Mouse (Mus musculus): ENCODE data around the gene Kif6. TPM values are rescaled to one million over a fixed set of nuclear protein-coding genes. Genes with fewer than 3 reads are reported as not detected.

Kif6 gene
- total RNA-seq, 2 experiments from 2014 or later: not detected

DNA sequence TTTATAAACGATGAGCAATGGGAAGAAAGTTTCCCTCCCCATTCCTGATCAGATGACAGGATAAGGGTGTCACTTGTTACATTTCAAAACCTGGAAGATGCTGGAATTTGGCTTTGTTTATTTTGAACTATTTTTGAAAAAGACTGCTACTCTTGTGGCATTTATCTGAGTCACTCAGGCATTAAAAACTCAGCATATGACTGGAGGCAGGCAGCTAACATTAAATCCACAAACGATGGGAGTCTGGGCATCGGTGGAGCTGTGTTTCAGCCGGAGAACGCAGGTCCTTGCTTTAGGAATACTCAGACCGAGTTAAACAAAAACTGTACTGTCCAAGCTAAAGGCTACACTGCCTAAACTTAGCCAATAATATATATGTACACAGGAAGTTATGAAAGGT lies 46.7 kb downstream of the Kif6 start:
- DNase-seq (ENCODE audit: low spot score): no peak

DNA sequence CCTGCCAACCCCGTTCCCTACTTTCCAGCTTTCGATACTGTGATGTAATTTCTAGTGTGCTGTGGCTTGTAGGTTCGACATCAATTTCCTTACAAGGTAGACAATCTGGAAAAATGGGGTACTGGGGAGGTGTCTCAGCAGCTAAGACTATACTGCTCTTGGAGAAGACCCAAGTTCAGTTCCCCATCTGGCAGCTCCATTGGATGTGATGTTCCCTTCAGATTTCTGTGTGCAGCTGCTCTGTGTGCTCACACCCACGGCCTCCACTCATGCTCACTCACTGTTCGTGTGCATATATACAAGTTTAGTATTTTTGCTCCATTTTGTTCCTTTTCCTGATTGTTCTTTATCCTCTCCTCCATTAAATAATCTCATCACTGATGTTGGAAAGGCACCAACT lies 51.8 kb downstream of the Kif6 start:
- DNase-seq (ENCODE audit: low spot score): no peak

DNA sequence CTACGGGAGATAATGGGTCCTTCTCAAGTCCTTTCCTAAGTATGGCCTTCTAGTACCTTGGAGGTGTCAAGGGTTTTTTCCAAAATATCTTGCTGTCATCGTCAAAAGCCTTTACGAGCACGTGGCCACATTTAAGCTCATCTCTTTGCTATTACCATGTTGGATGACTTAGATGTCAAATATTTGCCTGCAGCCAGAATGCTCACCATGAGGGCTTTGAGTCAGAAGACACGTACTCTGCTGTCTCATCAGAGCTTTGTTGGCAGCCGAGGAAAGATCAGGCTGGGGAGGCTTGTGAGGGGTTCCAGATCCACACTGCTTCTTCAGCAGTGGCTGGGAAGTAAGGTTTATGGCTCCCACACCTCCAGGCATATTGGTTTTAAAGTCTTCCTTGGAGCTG lies 53.4 kb downstream of the Kif6 start:
- no peak for DNase-seq (ENCODE audit: low spot score)

DNA sequence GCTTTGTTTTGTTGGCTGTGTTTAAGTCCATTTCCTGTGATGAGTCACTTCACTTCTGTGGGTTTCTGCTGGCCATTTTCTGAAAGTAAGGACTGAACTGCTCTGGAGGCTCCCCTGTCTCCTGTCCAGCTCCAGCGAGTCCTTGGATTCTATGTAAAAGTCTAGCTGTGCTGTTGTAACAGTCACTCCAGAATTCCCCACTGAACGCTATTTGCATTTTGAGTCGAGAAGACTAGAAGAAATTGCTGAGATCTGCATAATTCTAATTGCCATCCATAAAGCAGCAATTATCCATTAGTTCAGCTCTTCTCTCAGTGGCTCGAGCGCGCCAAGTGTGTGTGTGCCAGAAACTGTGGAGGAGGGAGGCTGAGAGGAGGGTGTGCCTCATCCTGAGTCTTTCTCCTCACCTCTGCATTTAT lies 57.0 kb downstream of the Kif6 start:
- DNase-seq (ENCODE audit: low spot score): no peak

DNA sequence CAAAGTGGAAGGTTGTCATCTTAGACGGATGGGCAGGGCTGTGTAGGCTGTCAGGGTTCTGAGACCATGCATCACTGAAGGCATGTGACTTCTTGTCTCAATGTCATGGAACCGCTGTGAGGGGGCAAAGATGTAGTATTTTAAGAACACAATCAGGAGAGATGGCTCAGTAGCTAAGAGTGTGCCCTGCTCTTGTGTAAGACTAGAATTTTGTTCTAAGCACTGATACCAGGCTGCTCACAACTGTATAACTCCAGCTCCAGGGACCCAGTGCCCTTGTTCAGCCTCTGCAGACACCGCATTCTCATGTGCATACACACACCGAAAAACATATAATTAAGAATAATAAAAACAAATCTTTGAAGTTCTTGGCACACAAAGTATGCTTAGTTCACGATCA lies 57.5 kb downstream of the Kif6 start:
- no peak for DNase-seq (ENCODE audit: low spot score)

DNA sequence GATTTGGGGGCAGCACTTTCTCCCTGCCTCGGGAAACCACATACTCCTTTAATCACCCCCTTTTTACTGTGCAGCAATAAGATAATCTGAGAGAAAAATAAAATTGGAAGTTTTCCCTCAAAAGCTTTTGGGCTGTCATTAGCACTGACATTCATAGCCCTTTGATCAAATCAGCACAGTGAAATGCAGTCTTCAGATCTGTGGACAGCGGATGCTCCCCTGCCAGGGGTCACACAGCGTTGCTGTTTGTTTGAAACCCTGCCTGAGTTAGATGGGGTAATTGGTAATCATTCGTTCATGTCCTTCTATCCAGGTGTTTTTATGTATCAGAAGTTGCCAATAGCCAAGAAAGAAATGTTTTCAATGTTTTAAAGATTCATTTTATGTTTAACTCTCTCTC lies 60.7 kb downstream of the Kif6 start:
- DNase-seq (ENCODE audit: low spot score): no peak

DNA sequence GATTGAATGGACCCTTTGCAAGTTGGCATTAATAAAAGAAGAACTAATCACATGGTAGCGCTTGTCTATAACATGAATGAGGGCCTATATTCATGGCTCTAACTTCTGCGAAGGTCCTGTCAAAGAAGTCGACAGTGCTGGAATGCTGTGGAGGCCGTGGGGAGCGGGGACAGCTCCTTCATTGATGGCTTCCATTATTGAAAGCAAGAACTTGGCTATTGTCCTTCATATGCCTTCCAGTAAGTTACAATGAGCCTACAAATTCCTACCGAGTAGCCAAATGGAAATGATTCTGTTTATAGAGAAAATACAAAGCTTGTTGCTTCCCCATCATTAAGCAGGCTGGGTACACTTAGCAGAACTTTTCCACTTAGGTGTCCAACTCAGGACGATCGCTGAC lies 66.5 kb downstream of the Kif6 start:
- no peak for DNase-seq (ENCODE audit: low spot score)

DNA sequence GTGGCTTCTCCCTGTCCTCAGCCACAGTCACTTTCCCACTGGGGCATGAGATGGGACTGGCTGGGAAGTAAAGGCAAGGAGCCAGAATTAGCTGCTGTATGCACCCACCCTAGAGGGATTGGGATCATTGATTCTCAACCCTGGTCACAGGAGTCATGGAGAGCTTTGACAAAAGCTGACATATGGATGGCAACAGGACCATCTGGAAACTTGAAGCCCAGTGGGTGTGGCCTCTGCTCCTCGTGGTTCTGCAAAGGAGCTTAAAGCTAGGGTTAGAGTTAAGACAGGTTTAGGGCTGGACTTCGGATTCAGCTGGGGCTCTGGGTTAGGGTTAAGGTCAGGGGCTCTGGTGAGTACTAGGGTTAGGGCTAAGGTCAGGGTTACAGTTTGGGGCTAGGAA lies 69.2 kb downstream of the Kif6 start:
- no peak for DNase-seq (ENCODE audit: low spot score)

DNA sequence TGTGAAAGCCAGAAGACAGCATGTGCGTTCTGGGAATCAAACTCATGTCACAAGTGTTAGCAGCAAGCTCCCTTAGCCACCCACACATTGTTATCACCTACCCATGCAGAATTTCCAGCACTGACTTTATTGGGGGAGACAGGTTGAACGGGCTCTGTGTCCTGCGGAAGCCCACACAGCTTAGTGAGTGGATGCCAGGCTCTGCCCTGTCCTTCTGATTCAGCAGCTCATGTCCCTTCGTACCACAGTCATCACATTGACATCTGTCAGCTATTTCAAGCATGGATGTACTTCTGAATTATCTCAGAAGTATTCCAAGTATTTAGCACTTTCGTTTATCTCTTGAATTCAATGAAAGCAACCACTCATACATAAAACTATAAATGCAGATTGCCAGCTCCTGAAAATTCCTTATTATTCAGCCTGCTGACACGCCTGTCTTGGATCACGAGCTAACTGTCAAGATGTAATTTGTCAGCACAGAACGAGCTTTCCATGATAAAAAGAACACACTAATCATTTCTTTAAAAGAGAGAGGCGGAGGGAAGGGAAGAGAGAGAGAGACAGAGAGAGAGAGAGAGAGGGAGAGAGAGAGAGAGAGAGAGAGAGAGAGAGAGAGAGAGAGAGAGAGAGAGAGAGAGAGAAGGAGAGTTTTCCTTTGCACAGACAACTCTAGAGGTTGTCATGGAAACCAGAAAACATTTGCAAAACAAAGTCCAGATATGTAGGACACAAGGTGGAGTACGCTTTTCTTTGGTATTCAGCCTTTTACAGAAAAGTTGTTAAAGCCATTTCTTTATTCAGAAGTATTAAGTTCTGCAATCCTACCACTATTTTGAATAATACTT lies 75.9 kb downstream of the Kif6 start:
- no peak for DNase-seq (ENCODE audit: low spot score)

DNA sequence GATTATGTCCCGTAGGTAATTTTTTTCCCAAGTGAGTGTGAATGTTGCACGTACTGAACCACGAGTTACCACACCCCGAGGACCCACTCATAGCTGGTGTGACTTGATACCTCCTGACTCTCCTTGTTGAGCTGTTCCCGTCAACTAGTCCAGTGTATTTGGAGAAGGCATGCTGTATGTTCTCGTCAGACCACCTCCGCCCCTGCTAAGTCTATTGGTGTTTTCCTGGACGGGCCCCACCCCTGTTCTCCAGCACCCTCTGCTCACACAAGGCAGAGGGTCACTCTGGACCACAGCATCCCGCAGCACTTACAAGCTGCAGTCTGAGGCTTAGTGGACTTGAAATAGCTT lies 76.5 kb downstream of the Kif6 start:
- peak; percentile 7 for DNase-seq (ENCODE audit: low spot score)

DNA sequence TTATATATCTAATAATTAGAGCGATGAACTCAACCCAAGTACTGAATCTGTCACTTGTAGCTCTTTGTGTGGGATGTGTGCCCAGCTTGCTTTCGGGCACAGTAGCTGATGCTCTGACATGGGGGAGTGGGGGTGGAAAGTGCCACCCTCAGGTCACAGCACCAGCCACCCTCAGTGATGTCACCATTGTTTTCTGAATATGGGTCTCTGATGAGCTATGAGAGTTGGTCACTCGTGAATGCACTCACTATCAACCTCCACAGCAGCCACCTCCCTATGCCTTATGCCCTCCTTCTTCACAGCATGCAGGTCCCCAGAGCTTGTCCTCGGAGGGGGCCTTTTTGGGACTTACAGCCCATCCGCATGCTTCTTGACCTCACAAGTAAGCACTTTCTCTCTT lies 78.3 kb downstream of the Kif6 start:
- DNase-seq (ENCODE audit: low spot score): no peak

DNA sequence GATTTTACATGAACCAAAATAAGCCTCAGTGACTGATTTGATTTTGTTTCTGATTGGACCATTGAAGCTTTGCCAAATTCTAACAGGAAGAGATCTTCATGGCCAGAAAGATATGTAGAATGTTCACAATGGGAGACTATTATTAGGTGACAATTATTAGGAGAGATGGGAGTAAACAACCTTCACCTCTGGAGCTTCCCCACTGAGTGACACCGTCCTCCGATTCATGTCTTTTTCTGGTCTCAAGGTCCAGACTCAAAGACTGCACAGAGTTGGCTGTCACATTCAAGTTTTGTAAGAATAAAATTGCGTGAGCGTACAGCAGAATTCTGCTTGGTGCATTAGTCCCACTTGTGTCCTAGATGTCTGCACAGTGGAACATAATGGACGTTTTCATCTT lies 82.3 kb downstream of the Kif6 start:
- DNase-seq (ENCODE audit: low spot score): no peak

DNA sequence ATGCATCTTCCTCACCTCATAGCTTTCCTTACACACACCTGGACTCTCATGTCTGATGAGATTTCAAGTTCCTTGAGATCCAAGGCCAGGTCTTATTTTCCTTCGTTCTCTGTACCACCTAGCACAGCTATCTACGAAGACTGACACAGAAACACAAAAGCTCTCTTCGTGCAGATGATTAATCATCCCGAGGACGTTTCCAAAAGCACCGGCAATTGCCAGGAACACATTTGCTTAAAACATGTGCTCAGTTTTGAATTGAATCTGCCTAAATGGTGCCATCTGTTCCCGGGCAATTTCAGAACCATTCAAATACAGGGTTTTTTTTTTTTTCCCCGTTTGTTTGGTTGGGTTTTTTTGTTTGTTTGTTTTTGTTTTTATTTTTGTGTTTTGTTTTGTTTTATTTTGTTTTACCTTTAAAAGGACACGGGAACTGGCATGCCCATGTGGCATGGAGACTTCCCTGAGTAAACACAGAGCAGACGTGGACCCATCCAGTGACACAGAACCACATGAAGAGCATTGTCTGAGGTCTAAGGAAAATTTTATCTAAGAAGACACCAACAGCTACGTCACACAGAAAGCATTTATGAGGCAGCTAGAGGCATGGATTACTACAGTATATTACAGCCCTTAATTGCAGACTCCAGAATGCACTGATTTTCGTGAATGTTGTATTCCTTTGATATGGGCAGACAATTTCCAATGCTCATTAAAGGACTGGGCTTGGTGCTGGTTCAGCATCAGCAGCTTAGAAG lies 88.7 kb downstream of the Kif6 start:
- no peak for DNase-seq (ENCODE audit: low spot score)

DNA sequence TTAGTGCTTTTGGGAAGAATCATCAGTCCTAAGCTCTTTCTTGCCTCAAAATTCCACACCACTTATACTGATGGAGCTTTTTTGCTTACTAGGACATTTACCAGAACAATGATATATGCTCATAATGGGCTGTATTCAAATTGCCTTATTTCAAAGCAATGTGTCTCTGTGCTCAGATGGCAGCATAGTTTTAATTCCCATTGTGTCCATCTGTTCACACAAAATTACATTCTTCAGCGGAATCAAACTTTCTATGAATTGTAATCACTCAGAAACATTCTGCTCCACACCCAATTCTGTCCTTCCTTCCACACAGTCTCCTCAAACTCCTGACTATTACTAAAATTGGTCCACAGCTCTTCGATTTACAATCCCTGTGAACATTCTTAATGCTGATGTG lies 94.3 kb downstream of the Kif6 start:
- no peak for DNase-seq (ENCODE audit: low spot score)

DNA sequence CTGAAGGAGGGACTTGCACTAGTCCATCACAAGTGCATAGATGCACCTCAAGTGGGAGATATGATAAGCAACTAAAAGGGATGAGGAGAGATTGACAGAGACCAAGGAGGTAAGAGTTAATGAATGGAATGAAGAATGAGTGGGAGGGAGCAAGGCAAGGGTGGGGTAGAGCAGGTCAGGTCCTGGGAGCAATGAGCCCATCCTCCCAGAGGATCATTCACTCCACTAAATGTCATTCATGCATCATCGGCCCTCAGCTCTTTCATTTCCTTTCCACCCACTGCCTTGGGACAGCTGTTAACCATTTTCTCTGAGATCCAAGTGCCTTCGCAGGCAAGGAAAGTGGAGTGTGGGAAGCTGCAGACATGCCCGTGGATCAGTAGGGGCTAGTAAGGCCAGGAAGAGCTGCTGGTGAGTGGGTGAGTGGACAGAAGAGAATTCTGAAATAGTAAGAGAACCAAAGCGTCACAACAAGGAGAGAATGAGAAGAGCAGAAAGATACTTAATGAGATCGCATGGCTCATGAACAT lies 95.2 kb downstream of the Kif6 start:
- no peak for DNase-seq (ENCODE audit: low spot score)

DNA sequence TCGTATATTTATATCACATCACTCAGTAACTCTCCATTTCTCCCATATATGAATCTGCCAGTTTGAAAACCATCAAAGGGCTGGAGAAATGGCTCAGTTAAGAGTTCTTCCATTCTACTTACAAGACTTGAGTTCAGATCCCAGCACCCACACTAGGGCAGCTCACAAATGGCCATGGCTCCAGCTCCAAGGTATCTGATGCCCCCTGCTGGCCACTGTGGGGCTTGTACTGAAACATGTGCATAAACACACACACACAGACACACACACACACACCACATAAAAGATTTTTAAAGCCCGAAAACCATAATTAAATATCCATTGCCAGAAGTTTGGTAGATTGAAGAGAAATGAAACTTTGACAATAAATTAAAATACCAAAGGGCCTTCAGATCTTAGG lies 111.3 kb downstream of the Kif6 start:
- DNase-seq (ENCODE audit: low spot score): no peak

DNA sequence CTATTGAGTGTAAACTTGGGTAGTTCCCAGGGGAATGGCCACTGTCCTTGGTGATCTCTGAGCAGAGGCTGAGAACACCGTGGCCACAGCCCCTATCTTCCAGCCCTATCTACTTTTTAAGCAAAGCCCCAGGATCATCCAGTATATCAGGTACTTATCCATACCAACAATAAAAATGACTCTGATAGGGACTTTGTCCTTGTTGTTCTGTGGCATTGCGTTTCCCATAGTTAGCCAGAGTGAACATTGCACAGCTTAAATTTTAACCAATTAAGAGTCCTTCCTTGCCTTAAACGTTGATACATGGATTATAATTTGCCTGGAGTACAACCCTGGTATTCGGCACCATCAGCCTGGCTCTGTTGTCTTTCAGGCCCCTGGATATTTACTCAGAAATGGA lies 112.0 kb downstream of the Kif6 start:
- DNase-seq (ENCODE audit: low spot score): no peak

DNA sequence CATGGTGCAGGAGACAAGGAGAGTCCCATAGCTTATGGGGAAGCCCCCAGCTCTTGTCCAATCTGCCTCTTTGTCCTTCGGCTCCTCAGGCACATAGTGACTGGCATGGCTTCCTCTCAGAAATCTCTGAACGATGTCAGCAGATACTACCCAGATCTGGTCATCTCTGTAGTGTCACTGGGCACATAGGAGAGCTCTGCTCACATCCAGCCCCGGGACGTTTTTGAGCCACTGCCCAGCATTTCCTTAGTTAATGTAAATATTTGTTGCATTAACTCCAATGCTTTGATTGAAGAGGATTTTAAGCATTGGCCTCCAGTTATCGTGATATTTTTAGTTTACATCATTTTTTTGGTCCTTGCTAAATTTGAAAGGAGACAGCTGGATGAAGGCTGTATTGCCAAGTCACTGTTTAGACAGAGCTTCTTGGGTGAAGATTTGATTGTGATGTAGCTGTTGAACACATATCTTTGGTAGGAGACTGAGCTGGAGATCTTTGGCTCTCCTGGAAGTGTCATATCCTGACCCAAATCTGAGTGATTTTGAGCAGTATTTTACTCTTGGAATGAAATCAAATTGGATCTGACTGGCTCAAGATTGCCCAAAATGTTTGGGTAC lies 112.6 kb downstream of the Kif6 start:
- DNase-seq (ENCODE audit: low spot score): no peak

DNA sequence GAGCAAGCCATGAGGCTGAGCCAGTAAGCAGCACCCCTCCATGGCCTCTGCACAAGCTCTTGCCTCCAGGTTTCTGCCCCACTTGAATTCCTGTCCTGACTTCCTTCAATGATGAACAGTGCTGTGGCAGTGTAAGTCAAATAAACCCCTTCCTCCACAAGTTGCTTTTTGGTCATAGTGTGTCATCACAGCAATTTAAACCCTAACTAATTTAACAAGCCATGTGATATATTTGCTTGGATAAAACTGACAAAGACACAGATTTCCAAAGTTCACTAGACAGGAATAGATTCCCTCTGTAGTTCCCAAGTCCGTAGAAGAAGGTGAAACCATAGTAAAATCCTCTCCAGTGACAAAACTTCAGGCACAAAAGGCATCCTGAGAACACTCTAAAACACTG lies 114.9 kb downstream of the Kif6 start:
- DNase-seq (ENCODE audit: low spot score): no peak

DNA sequence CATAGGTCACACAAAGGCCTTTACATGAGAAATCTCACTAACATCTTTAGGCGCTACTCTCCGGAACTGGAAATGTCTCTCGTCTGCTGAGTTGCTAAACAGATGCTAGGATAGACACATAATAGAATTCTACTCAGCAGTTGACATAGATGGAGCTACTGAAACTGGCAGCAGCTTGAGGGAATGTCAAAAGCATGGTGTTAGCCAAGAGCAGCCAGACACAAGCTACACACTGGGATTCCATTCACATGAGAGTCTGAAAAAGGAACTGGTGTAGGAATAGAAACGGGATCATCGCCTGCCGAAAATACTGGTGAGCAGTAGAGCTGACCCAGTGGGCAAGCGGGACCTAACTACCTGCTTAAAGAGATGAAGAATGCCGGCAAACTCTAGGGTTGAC lies 117.8 kb downstream of the Kif6 start:
- peak; percentile 32 for DNase-seq (ENCODE audit: low spot score)

DNA sequence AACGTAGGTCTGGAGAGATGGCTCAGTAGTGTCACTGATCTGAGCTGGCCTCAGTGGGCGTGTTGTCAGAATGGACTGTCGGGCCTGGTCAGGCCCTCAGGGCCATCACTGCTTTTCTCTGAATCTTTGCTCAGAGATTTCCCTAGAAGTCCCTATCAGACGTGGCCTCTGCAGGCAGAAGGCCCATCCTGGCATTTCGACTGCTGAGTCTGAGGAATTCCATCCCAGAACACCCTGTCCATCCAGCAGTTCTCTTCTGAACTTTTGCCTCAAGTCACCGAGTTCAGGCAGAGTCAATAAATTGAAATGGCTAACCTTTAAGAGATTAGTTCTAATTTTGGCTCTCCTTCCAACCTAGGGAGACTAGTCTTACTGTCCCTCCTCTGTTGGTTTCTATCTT lies 119.1 kb downstream of the Kif6 start:
- DNase-seq (ENCODE audit: low spot score): peak; percentile 50

DNA sequence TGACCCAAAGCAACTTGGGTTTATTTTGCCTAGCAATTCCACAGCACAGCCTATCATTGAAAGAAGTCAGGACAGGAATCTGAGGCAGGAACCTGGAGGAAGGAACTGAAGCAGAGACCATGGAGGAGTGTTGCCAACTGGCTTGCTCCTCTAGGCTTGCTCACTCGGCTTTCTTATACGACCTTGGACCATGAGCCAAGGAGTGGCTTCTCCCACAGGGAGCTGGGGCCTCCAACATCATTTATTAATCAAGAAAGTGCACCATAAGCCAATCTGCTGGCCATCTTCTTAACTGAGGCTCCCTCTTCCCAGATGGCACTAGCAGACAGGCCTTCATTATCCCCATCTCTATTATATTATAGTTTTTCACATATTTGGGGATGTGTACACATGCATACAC lies 119.8 kb downstream of the Kif6 start:
- DNase-seq (ENCODE audit: low spot score): no peak

DNA sequence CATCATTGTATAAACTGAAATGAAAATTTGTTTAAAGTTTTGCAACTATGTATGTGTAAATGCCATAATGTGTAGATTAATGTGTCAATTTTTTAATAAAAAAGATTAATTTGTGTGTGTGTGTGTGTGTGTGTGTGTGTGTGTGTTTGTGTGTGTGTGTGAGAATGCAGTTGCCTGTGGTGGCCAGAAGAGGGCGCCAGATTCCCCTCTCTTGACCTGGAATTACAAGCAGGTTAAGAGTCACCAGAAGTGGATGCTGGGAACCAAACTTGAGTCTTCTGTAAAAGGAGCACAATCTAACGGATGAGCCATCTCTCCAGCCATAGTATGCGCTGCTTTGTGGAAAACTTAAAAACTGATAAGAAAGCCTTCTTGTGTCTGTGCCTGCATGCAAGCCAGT lies 121.4 kb downstream of the Kif6 start:
- DNase-seq (ENCODE audit: low spot score): no peak
